Mouse (Mus musculus) neural tube, embryonic 12.5 days (tissue): ENCODE data around the gene Stpg1. TPM values are rescaled to one million over a fixed set of nuclear protein-coding genes. Genes with fewer than 3 reads are reported as not detected.

Experiments used
- ATAC-seq: fragments of 200-750 bp; cut with Nextera tagmentation; 2 replicates; pipeline ENCODE4 v1.8.0; 2017; ENCODE audit warnings: low read depth, mild to moderate bottlenecking, moderate TSS enrichment, moderate library complexity; ENCODE audit not compliant: low FRiP score
- H3K27ac ChIP-seq: fragments of 300-500 bp; sonication (generic); 2 replicates; pipeline ENCODE4 v1.5.1; 2016
- H3K27me3 ChIP-seq: fragments of 300-500 bp; sonication (generic); replicated peaks from 2 replicates; pipeline ENCODE4 v1.6.1; 2016; ENCODE audit warnings: mild to moderate bottlenecking
- H3K36me3 ChIP-seq: fragments of 300-500 bp; sonication (generic); 2 replicates; pipeline ENCODE4 v1.6.1; 2016; ENCODE audit warnings: mild to moderate bottlenecking
- H3K4me1 ChIP-seq: fragments of 300-500 bp; sonication (generic); 2 replicates; pipeline ENCODE4 v1.6.1; 2016
- H3K4me2 ChIP-seq: fragments of 300-500 bp; sonication (generic); replicated peaks from 2 replicates; pipeline ENCODE4 v1.6.1; 2016; ENCODE audit warnings: mild to moderate bottlenecking
- H3K4me3 ChIP-seq: fragments of 300-500 bp; sonication (generic); 2 replicates; pipeline ENCODE4 v1.5.1; 2016
- H3K9ac ChIP-seq: fragments of 300-500 bp; sonication (generic); 2 replicates; pipeline ENCODE4 v1.6.1; 2016; ENCODE audit warnings: mild to moderate bottlenecking
- H3K9me3 ChIP-seq: fragments of 300-500 bp; sonication (generic); 2 replicates; pipeline ENCODE4 v1.6.1; 2016; ENCODE audit warnings: mild to moderate bottlenecking
- WGBS: fragments of 180-500 bp; shearing (Covaris S2); methylation state at CpG from one replicate; pipeline ENCODE4 v1.1.7; 2016; 5-methylcytosine and 5-hydroxymethylcytosine counted together
- polyA plus RNA-seq: library from polyadenylated mRNA; unstranded; fragments of >200 nt; fragmentation: Nextera tagmentation; extraction: Ambion mirVana; gene quantifications from 2 replicates; pipeline ENCODE4 v1.2.1, GENCODE M21; 2016

The Stpg1 gene
- polyA plus RNA-seq, 1 experiment from 2014 or later = 0.41 TPM

DNA sequence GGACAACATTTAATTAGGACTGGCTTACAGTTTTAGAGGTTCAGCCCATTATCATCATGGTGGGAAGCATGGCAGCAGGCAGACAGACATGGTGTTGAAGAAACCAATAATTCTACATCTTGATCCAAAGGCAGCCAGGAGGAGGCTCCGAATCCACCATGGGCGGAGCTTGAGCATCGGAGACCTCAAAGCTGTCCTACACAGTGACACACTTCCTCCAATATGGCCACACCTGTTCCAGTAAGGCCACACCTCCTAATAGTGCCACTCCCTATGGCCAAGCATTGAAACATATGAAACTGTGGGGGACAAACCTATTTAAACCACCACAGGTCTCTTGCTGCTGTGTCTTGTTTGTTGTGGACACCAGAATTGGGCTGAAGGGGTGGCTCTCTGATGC lies 40.4 kb downstream of the Stpg1 start:
- Histone ChIP-seq H3K27ac (no peak overlapping the region), H3K4me1 (peaks cover 10% of the 10 kb centered on the region; the same call in 1 of the 2 replicates), H3K9me3 (peaks cover 7% of the 10 kb centered on the region; the same call in 1 of the 2 replicates), H3K4me3 (no peak overlapping the region), H3K36me3 (no peaks in the 10 kb centered on the region), H3K4me2 (no peak overlapping the region), H3K27me3 (no peaks in the 10 kb centered on the region), H3K9ac (no peak overlapping the region)
- ATAC-seq = no peak
- 95% methylated on average over 3 of the region's 3 CpGs for WGBS

DNA sequence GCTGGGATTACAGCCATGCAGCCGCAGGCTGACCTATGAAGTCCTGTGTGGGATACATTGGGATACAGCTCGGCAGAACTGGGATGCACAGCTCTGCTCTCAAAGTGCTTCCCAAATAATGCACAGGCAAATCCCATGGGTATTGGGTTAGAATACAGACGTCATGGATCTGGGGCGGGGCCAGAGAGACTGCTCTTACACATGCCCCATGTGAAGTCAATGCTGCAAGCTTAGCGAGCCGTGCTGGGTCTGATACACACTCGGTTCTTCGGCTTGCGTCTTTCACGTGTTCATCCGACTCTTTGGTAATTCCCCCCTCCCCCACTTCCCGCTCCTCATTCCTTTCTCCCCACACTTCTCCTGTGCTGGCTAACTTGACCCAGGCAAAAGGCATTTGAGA lies 44.5 kb downstream of the Stpg1 start:
- Histone ChIP-seq H3K9ac (no peak overlapping the region), H3K27me3 (no peaks in the 10 kb centered on the region), H3K4me2 (no peak overlapping the region), H3K9me3 (no peaks in the 10 kb centered on the region), H3K36me3 (no peaks in the 10 kb centered on the region), H3K4me3 (no peak overlapping the region), H3K27ac (no peak overlapping the region), H3K4me1 (no peaks in the 10 kb centered on the region)
- ATAC-seq = no peak
- WGBS = 87% methylated on average over 12 of the region's 12 CpGs

DNA sequence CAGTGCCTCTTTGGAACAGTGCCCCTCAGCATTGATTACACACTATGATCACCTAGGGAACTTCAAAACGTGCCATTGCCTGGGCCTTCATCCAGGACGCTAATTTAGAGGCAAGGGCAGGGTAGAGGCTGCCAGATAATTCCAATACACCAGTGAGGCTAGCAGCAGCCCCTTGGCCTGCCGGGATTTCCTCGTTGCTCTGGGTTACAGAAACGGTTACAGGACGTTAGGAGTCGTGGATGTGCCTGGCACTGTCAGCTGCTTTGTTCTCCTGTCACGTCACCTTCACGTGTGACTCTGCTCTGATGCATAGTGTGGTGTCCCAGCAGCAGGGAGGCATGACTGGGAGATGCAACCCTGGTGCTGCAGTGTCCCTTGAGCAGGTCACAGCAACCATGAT lies 45.5 kb downstream of the Stpg1 start:
- Histone ChIP-seq H3K9ac (no peak overlapping the region), H3K27ac (no peak overlapping the region), H3K9me3 (no peaks in the 10 kb centered on the region), H3K4me2 (no peak overlapping the region), H3K27me3 (no peaks in the 10 kb centered on the region), H3K4me1 (peaks cover 8% of the 10 kb centered on the region), H3K4me3 (no peak overlapping the region), H3K36me3 (no peaks in the 10 kb centered on the region)
- WGBS = 65% methylated on average over 9 of the region's 9 CpGs
- ATAC-seq = no peak

DNA sequence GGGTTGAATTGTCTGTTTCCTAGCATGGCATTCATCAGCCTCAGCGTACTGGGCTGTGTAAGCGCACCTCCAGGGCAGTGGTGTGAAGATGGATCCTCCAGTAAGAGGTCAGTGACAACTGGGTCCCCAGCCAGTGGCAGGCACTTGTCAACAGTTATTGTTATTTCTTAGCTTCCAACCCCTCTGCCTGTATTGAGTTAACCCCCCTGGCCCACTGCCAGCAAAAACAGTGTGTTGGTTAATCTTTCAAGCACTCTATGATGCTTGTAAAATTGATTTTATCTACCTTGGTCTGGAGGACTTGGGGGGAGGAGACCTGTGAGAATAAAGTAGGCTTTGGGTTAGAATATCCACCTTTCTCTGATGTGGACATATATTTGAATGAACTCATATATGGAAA lies 49.7 kb downstream of the Stpg1 start:
- Histone ChIP-seq H3K4me2 (no peak overlapping the region), H3K4me1 (peaks cover 32% of the 10 kb centered on the region), H3K9ac (no peak overlapping the region), H3K27ac (no peak overlapping the region), H3K27me3 (no peaks in the 10 kb centered on the region), H3K36me3 (no peaks in the 10 kb centered on the region), H3K4me3 (no peak overlapping the region), H3K9me3 (no peaks in the 10 kb centered on the region)
- ATAC-seq = no peak
- 90% methylated on average over 2 of the region's 2 CpGs for WGBS

DNA sequence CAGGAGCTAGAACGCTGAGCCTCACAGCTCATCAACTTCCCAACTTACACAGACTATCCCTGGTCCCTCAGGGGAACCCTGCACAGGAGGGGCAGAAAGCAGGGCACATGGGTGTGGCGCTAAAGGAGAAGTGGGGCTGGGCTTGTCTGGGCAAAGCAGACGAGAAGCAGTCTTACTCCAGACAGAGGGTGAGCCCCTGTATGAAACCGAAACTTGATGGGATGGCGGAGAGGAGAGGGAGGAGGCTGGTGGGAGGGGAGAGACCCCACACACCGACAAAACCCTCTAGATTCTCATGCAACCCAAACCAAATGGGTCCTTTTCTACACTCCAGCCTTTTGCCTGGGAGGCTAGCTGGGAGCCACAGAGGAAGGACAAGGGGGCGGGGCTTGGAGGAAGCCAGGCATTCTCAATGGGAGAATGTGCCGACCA lies 50.5 kb downstream of the Stpg1 start:
- ATAC-seq = no peak
- Histone ChIP-seq H3K27ac (no peak overlapping the region), H3K4me2 (peak overlapping the region; percentile 44), H3K9ac (no peak overlapping the region), H3K27me3 (peaks cover 3% of the 10 kb centered on the region; the same call in 1 of the 2 replicates), H3K9me3 (no peaks in the 10 kb centered on the region), H3K4me1 (peaks cover 32% of the 10 kb centered on the region), H3K36me3 (no peaks in the 10 kb centered on the region), H3K4me3 (no peak overlapping the region)
- WGBS = 18% methylated on average over 8 of the region's 8 CpGs

DNA sequence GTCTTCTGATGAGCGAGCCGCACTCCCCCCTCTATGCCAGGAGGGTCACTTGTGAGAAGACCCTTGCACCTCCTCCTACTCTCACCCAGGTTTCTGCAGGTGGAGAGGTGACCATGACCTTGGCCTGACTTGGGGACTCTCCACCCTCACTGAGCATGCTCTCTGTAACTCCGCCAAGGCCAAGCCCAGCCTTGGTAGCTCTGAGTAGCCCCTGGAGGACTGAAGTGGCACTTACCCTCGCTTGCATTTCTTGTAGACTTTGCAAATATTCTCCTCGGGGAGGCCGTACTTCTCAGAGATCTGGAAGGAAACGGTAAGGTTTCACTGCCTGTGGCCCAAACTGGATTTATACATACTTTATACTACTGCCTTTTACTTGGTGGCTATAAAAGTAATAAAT lies 51.4 kb downstream of the Stpg1 start:
- ATAC-seq = no peak
- Histone ChIP-seq H3K27me3 (peaks cover 8% of the 10 kb centered on the region; the same call in 1 of the 2 replicates), H3K9ac (no peak overlapping the region)

DNA sequence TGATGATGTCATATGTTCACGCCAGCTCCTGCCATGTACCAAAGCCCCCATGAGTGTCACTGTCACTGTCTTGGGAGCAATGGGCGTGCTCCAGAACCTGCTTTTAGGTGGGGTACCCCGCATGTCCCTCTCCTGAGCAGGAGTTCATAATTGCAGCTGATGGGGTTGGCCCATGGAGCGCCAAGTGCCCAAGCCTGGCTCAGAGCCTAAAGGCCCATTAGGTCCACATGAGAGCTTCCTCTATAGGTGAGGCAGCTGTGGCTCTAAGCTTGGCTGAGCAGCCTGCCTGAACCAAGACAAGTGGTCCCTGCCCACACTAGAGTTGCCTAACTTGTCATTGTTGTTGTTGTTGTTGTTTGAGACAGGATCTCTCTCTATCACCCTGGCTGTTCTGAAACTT lies 52.2 kb downstream of the Stpg1 start:
- peaks cover 8% of the 10 kb centered on the region; the same call in 1 of the 2 replicates for H3K27me3 ChIP-seq
- ATAC-seq = no peak
- H3K4me1 ChIP-seq = peaks cover 35% of the 10 kb centered on the region
- no peak overlapping the region for H3K4me2 ChIP-seq
- no peak overlapping the region for H3K9ac ChIP-seq
- H3K27ac ChIP-seq = no peak overlapping the region
- H3K9me3 ChIP-seq = no peaks in the 10 kb centered on the region
- H3K36me3 ChIP-seq = no peaks in the 10 kb centered on the region
- no peak overlapping the region for H3K4me3 ChIP-seq
- WGBS = 92% methylated on average over 4 of the region's 4 CpGs

More for the DNA sequence above, 51.4 kb downstream of the Stpg1 start:
- Histone ChIP-seq H3K27ac (no peak overlapping the region), H3K4me3 (no peak overlapping the region), H3K9me3 (no peaks in the 10 kb centered on the region), H3K4me1 (peaks cover 32% of the 10 kb centered on the region), H3K4me2 (no peak overlapping the region), H3K36me3 (no peaks in the 10 kb centered on the region)
- WGBS = 89% methylated on average over 7 of the region's 7 CpGs

DNA sequence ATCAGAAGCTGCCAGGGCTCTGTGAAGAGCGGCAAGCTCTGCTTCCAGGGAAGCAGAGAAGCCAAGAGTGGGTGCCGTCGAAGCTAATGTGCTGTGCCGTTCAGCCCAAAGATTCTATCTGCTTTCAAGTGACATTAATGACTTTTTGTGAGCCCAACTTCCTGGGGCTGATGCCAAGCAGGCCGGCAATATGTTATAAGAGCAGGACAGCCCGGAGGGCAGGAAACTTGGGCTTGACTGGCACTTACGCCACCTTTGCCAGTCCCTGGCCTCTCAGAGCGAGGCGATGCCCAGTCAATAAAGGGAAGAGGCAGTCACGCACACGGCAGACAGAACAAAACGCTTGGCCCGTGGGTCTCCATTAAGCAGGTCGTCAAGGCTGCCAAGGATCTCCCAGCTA lies 53.0 kb downstream of the Stpg1 start:
- Histone ChIP-seq H3K27me3 (peaks cover 8% of the 10 kb centered on the region; the same call in 1 of the 2 replicates), H3K27ac (no peak overlapping the region), H3K4me1 (peaks cover 40% of the 10 kb centered on the region), H3K4me2 (no peak overlapping the region), H3K9me3 (no peaks in the 10 kb centered on the region), H3K4me3 (no peak overlapping the region), H3K36me3 (no peaks in the 10 kb centered on the region), H3K9ac (0 out of 2 replicates have a peak overlapping the region, but pooled peaks have one; percentile 17)
- 59% methylated on average over 14 of the region's 14 CpGs for WGBS
- ATAC-seq = no peak

DNA sequence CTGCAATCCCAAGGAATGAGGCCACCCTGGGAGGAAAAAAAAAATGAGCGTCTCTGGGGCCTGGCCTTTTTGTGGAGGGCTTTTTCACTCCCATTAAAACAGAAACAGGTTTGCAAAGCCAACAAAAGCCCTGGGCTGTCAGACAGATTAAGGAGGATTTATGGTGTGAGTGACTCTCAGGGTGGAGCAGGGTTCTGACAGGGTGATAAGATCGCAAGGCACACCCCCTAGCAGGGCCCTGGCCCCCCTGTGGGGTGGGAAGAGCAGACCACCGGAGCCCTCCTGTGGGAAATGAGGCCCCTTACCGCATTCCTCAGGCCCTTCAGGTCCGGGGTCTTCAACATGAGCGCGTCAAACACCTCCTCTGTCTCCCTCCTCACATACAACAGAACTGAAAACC lies 53.5 kb downstream of the Stpg1 start:
- no peaks in the 10 kb centered on the region for H3K36me3 ChIP-seq
- no peak for ATAC-seq
- H3K27ac ChIP-seq = no peak overlapping the region
- H3K9me3 ChIP-seq = no peaks in the 10 kb centered on the region
- H3K4me2 ChIP-seq = no peak overlapping the region
- peaks cover 45% of the 10 kb centered on the region for H3K4me1 ChIP-seq
- no peak overlapping the region for H3K4me3 ChIP-seq
- 5% methylated on average over 7 of the region's 7 CpGs for WGBS
- no peak overlapping the region for H3K9ac ChIP-seq
- peaks cover 8% of the 10 kb centered on the region; the same call in 1 of the 2 replicates for H3K27me3 ChIP-seq

DNA sequence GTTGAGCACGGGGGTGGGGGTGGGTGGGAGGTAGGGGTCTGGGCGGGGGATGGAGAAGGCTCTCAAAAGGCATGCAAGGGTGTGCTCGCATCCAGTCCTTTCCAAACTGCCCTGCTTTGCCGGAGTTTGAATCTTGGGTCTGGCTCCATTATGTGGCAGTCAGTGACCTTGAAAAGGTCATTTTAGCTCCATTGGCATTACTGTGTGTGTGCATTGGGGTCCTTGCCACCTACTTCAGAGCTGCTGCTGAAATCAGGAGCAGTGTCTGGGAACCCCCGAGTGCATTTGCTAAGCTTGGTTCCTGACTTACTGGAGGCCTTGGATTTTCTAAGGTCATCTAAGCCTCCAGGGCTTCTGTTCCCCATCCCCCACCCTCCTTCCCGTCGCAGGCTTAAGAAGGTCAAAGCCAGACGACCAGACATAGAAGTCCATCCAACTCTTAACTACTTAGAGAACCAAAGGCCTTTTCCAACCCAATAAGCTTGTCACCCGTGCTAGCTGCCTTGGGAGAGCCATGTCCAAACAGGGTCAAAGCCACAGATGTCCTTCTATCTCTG lies 54.0 kb downstream of the Stpg1 start:
- Histone ChIP-seq H3K9ac (no peak overlapping the region), H3K27me3 (peaks cover 8% of the 10 kb centered on the region; the same call in 1 of the 2 replicates), H3K4me3 (no peak overlapping the region), H3K36me3 (no peaks in the 10 kb centered on the region), H3K4me1 (peaks cover 50% of the 10 kb centered on the region), H3K9me3 (no peaks in the 10 kb centered on the region), H3K4me2 (no peak overlapping the region), H3K27ac (no peak overlapping the region)
- 36% methylated on average over 9 of the region's 9 CpGs for WGBS
- ATAC-seq = no peak

DNA sequence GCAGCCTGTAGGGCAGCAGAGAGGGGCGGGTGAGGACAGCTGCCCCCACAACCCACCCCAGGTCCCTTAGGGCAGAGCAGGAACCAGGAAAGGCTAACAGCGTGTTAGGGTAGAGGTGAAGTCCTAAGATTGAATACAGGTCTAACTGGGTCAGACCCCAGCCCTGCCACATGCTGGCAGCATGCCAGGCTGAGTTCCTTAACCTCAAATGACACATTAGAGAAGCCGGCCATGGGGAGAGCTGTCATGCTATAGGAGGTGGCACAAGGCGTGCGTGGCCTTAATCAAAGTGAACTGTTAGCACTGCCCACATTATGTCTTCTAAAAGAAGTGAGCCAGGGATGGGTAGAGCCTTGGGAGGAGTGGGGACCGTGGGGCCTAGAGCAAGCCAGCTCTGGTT lies 54.7 kb downstream of the Stpg1 start:
- 79% methylated on average over 6 of the region's 6 CpGs for WGBS
- ATAC-seq = no peak
- Histone ChIP-seq H3K4me3 (no peak overlapping the region), H3K9me3 (no peaks in the 10 kb centered on the region), H3K36me3 (no peaks in the 10 kb centered on the region), H3K4me2 (no peak overlapping the region), H3K27me3 (peaks cover 8% of the 10 kb centered on the region; the same call in 1 of the 2 replicates), H3K9ac (no peak overlapping the region), H3K27ac (no peak overlapping the region), H3K4me1 (peaks cover 48% of the 10 kb centered on the region)

DNA sequence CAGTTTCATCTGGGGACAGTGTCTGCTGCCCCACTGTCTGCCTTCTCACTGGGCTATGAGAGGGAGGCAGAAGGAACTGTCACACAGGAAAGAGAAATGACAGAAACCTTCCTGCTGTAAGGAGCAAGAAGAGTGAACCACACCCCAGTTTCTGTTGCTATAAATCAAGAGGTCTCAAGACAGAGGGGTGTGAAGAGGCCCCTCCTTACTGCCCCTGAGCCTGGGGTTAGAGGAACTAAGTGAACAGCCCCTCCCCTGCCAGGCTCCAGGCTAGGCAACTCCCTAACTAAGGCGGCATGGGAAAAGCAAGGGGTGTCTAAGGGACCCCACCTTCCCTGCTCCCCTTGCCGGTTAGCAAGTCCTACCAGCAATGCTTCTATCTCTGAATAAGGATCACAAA lies 69.2 kb downstream of the Stpg1 start:
- Histone ChIP-seq H3K9ac (no peak overlapping the region), H3K9me3 (no peaks in the 10 kb centered on the region), H3K4me2 (no peak overlapping the region), H3K4me1 (peaks cover 18% of the 10 kb centered on the region), H3K36me3 (no peaks in the 10 kb centered on the region), H3K27me3 (peaks cover 11% of the 10 kb centered on the region), H3K4me3 (no peak overlapping the region), H3K27ac (no peak overlapping the region)
- ATAC-seq = no peak
- 45% methylated on average over 2 of the region's 2 CpGs for WGBS

DNA sequence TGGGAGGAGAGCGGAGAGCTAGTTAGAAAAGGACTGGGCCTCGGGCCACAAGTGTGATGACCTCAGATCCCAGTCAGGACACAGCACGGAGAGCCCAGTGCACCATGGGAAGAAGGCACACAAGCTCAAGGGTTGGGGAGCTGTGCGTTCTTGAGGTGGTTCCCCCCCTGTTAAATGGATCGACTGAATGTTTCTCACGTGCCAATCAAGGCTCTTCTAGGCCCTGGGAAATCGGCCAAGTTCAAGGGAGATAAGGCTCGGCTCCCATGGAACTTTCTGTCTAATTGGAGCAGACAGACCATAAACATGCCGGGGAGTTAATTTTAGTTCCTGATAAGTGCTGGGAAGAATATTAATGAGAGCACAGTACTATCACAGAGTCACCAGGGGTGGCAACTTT lies 70.8 kb downstream of the Stpg1 start:
- Histone ChIP-seq H3K27me3 (peaks cover 22% of the 10 kb centered on the region), H3K36me3 (no peaks in the 10 kb centered on the region), H3K4me2 (no peak overlapping the region), H3K27ac (no peak overlapping the region), H3K4me1 (peaks cover 31% of the 10 kb centered on the region), H3K4me3 (no peak overlapping the region), H3K9ac (no peak overlapping the region), H3K9me3 (no peaks in the 10 kb centered on the region)
- 74% methylated on average over 9 of the region's 9 CpGs for WGBS
- no peak for ATAC-seq
